Comparison of ENCODE assay signal across 24 mouse cellular contexts in genomic region chr3:130147827-130148226, GRCm38 (mm10). TPM values are rescaled to one million over a fixed set of nuclear protein-coding genes. Genes with fewer than 3 reads are reported as not detected.
DNase-seq lines count a peak whose midpoint lies in the region; ATAC-seq and TF ChIP-seq lines count a peak whose summit lies in the region.
"Had no signal": no experiment of that assay in that cellular context is flagged by ENCODE, and none has a peak within 500 bp of the region (broad histone marks: within the 10 kb centered on the region; RNA-seq: fewer than 3 reads in every experiment).

No protein-coding gene starts in this region.

- ATAC-seq in embryonic facial prominence, embryonic 14.5 days (ENCODE audit: low read depth), result peak; percentile 74
- ATAC-seq in hindbrain, embryonic 16.5 days, result no peak
- no peak for ATAC-seq in hindbrain, embryonic 14.5 days (ENCODE audit: low FRiP score)
- peak; percentile 74 for ATAC-seq in limb, embryonic 13.5 days (ENCODE audit: low FRiP score, low read depth)
- ATAC-seq in megakaryocyte progenitor cell, adult 5-6 weeks (replicated peaks; ENCODE audit: poor library complexity), result no peak
- no peak for ATAC-seq in granulocyte monocyte progenitor cell, adult 5-6 weeks (replicated peaks; ENCODE audit: poor library complexity, severe bottlenecking)
- ATAC-seq: intestine, embryonic 16.5 days had no signal

- no peak overlapping the region for H3K4me3 ChIP-seq in embryonic facial prominence, embryonic 14.5 days (ENCODE audit: low read depth, low read length)
- no peak overlapping the region for H3K4me3 ChIP-seq in embryonic facial prominence, embryonic 10.5 days
- no peak overlapping the region for H3K4me3 ChIP-seq in hindbrain, embryonic 16.5 days (ENCODE audit: low read length)
- no peak overlapping the region for H3K4me3 ChIP-seq in hindbrain, embryonic 14.5 days (replicated peaks; ENCODE audit: low read length)
- H3K4me3 ChIP-seq in C2C12 (ENCODE audit: insufficient read depth, poor library complexity, severe bottlenecking), result no peak overlapping the region
- H3K4me3 ChIP-seq in limb, embryonic 13.5 days, result no peak overlapping the region
- H3K4me3 ChIP-seq: embryonic facial prominence, embryonic 15.5 days; erythroblast, embryonic 14.5 days; forebrain, embryonic 10.5 days; gastrocnemius, adult 2 months; heart, embryonic 13.5 days; hindbrain, embryonic 13.5 days had no signal

- no peak for TF ChIP-seq CTCF in C2C12 (IDR thresholded peaks at IDR 0.05; ENCODE audit: control insufficient read depth, insufficient read depth, insufficient read length)

- H3K79me3 ChIP-seq in C2C12 (ENCODE audit: low read depth), result no peaks in the 10 kb centered on the region

- peak; percentile 76 for DNase-seq in embryonic facial prominence, embryonic 14.5 days (ENCODE audit: low spot score)
- DNase-seq in embryonic facial prominence, embryonic 10.5 days (ENCODE audit: low spot score), result no peak
- DNase-seq in hindbrain, embryonic 14.5 days (ENCODE audit: low spot score), result no peak
- DNase-seq: adrenal gland, adult 2 months; adrenal gland, postnatal 25 days; cerebellum, adult 11 months; cerebellum, adult 8-10 months; cerebellum, postnatal 36 days; gastrocnemius, adult 2 months; gastrocnemius, postnatal 25 days; heart, adult 11 months; heart, postnatal 36 days had no signal

- H3K4me2 ChIP-seq in embryonic facial prominence, embryonic 14.5 days (ENCODE audit: low read depth, low read length), result no peak overlapping the region
- peak overlapping the region; percentile 10; the same call in 1 of the 2 replicates for H3K4me2 ChIP-seq in hindbrain, embryonic 16.5 days (ENCODE audit: low read length)
- H3K4me2 ChIP-seq in hindbrain, embryonic 14.5 days (replicated peaks), result no peak overlapping the region
- H3K4me2 ChIP-seq in limb, embryonic 13.5 days (replicated peaks), result no peak overlapping the region
- H3K4me2 ChIP-seq: embryonic facial prominence, embryonic 15.5 days; heart, embryonic 13.5 days; hindbrain, embryonic 13.5 days had no signal

- H3K27ac ChIP-seq in embryonic facial prominence, embryonic 14.5 days (replicated peaks; ENCODE audit: low read depth, low read length), result no peak overlapping the region
- H3K27ac ChIP-seq in embryonic facial prominence, embryonic 10.5 days (replicated peaks), result no peak overlapping the region
- no peak overlapping the region for H3K27ac ChIP-seq in hindbrain, embryonic 16.5 days (ENCODE audit: low read depth, low read length)
- H3K27ac ChIP-seq in hindbrain, embryonic 14.5 days, result no peak overlapping the region
- no peak overlapping the region for H3K27ac ChIP-seq in limb, embryonic 13.5 days
- H3K27ac ChIP-seq: embryonic facial prominence, embryonic 15.5 days; forebrain, embryonic 10.5 days; gastrocnemius, adult 2 months; heart, embryonic 13.5 days; hindbrain, embryonic 13.5 days had no signal

- no peak overlapping the region for H3ac ChIP-seq in C2C12 (ENCODE audit: control insufficient read depth, insufficient read length, low read depth)

- no peaks in the 10 kb centered on the region for H3K36me3 ChIP-seq in embryonic facial prominence, embryonic 14.5 days (ENCODE audit: control insufficient read depth, insufficient read depth, low read length)
- no peaks in the 10 kb centered on the region for H3K36me3 ChIP-seq in embryonic facial prominence, embryonic 10.5 days (replicated peaks)
- H3K36me3 ChIP-seq in hindbrain, embryonic 16.5 days (ENCODE audit: control insufficient read depth, insufficient read depth, low read length), result no peaks in the 10 kb centered on the region
- H3K36me3 ChIP-seq in hindbrain, embryonic 14.5 days (replicated peaks; ENCODE audit: control insufficient read depth, insufficient read depth), result no peaks in the 10 kb centered on the region
- H3K36me3 ChIP-seq in C2C12 (ENCODE audit: control insufficient read depth, insufficient read depth), result no peaks in the 10 kb centered on the region
- H3K36me3 ChIP-seq in limb, embryonic 13.5 days, result no peaks in the 10 kb centered on the region
- H3K36me3 ChIP-seq: embryonic facial prominence, embryonic 15.5 days; forebrain, embryonic 10.5 days; heart, embryonic 13.5 days; hindbrain, embryonic 13.5 days had no signal

- H3K27me3 ChIP-seq in embryonic facial prominence, embryonic 14.5 days (replicated peaks; ENCODE audit: control insufficient read depth, insufficient read depth, low read length), result no peaks in the 10 kb centered on the region
- no peaks in the 10 kb centered on the region for H3K27me3 ChIP-seq in embryonic facial prominence, embryonic 10.5 days (replicated peaks; ENCODE audit: low read depth, poor library complexity, severe bottlenecking)
- H3K27me3 ChIP-seq in hindbrain, embryonic 16.5 days (replicated peaks; ENCODE audit: control insufficient read depth, insufficient read depth, low read length), result no peaks in the 10 kb centered on the region
- H3K27me3 ChIP-seq in hindbrain, embryonic 14.5 days (ENCODE audit: control insufficient read depth, insufficient read depth, low read length), result no peaks in the 10 kb centered on the region
- no peaks in the 10 kb centered on the region for H3K27me3 ChIP-seq in C2C12 (ENCODE audit: control insufficient read depth, insufficient read depth, insufficient read length)
- no peaks in the 10 kb centered on the region for H3K27me3 ChIP-seq in limb, embryonic 13.5 days
- H3K27me3 ChIP-seq: CH12.LX; embryonic facial prominence, embryonic 15.5 days; heart, embryonic 13.5 days; hindbrain, embryonic 13.5 days had no signal

- no peaks in the 10 kb centered on the region for H3K79me2 ChIP-seq in C2C12 (ENCODE audit: control insufficient read depth, insufficient read depth)

- 63% methylated on average over 8 of the region's 8 CpGs for WGBS in embryonic facial prominence, embryonic 14.5 days
- 81% methylated on average over 8 of the region's 8 CpGs for WGBS in embryonic facial prominence, embryonic 10.5 days
- 54% methylated on average over 8 of the region's 8 CpGs for WGBS in hindbrain, embryonic 16.5 days
- 44% methylated on average over 8 of the region's 8 CpGs for WGBS in hindbrain, embryonic 14.5 days
- WGBS in limb, embryonic 13.5 days, result 57% methylated on average over 8 of the region's 8 CpGs

- 0 out of 2 replicates have a peak, but pooled peaks cover 1% of the 10 kb centered on the region for H3K9me3 ChIP-seq in embryonic facial prominence, embryonic 14.5 days (ENCODE audit: control insufficient read depth, low read length)
- H3K9me3 ChIP-seq in embryonic facial prominence, embryonic 10.5 days, result no peaks in the 10 kb centered on the region
- H3K9me3 ChIP-seq in hindbrain, embryonic 16.5 days (ENCODE audit: control insufficient read depth, low read length), result no peaks in the 10 kb centered on the region
- H3K9me3 ChIP-seq in hindbrain, embryonic 14.5 days (ENCODE audit: control insufficient read depth, low read length), result peaks cover 3% of the 10 kb centered on the region; the same call in 1 of the 2 replicates
- H3K9me3 ChIP-seq in limb, embryonic 13.5 days, result no peaks in the 10 kb centered on the region
- H3K9me3 ChIP-seq: embryonic facial prominence, embryonic 15.5 days; forebrain, embryonic 10.5 days; heart, embryonic 13.5 days; hindbrain, embryonic 13.5 days had no signal

- H3K9ac ChIP-seq in embryonic facial prominence, embryonic 14.5 days (ENCODE audit: low read depth, low read length), result no peak overlapping the region
- no peak overlapping the region for H3K9ac ChIP-seq in hindbrain, embryonic 16.5 days (ENCODE audit: low read depth, low read length)
- H3K9ac ChIP-seq in hindbrain, embryonic 14.5 days, result no peak overlapping the region
- H3K9ac ChIP-seq in limb, embryonic 13.5 days, result no peak overlapping the region
- H3K9ac ChIP-seq: embryonic facial prominence, embryonic 15.5 days; heart, embryonic 13.5 days; hindbrain, embryonic 13.5 days had no signal

- no peaks in the 10 kb centered on the region; the same call in 1 of the 2 replicates for H3K4me1 ChIP-seq in embryonic facial prominence, embryonic 14.5 days (ENCODE audit: control insufficient read depth, insufficient read depth, low read length)
- no peaks in the 10 kb centered on the region for H3K4me1 ChIP-seq in embryonic facial prominence, embryonic 10.5 days
- no peaks in the 10 kb centered on the region for H3K4me1 ChIP-seq in hindbrain, embryonic 16.5 days (ENCODE audit: control insufficient read depth, insufficient read depth, low read depth, low read length)
- no peaks in the 10 kb centered on the region for H3K4me1 ChIP-seq in hindbrain, embryonic 14.5 days (replicated peaks; ENCODE audit: control insufficient read depth, insufficient read depth, low read length)
- H3K4me1 ChIP-seq in limb, embryonic 13.5 days, result peaks cover 12% of the 10 kb centered on the region; the same call in 1 of the 2 replicates
- H3K4me1 ChIP-seq: forebrain, embryonic 10.5 days had no signal

TF ChIP-seq in C2C12, 6 proteins besides CTCF, POLR2A, EP300 and RAD21:
- peak; percentile 69 for TF ChIP-seq MYOD1 (IDR thresholded peaks at IDR 0.05; ENCODE audit: control insufficient read depth, insufficient read length, low read depth)
- no peak for TF ChIP-seq USF1 (IDR thresholded peaks at IDR 0.05; ENCODE audit: low read depth)
TF ChIP-seq in C2C12: peak in this region for 1.

RNA-seq across cellular contexts. Expression of gene Col25a1, which starts 16.5 kb away (rescaled TPM):
- polyA plus RNA-seq in embryonic facial prominence, embryonic 14.5 days (2014; fragmentation: Nextera tagmentation; extraction: Ambion mirVana), result 14.3 and 16.2 TPM in 2 replicates
- polyA plus RNA-seq in embryonic facial prominence, embryonic 10.5 days (2016; fragmentation: Nextera tagmentation; extraction: Ambion mirVana), result 6.9 and 9.1 TPM in 2 replicates
- polyA plus RNA-seq in hindbrain, embryonic 16.5 days (2015; fragmentation: Nextera tagmentation; extraction: Ambion mirVana), result 4.8 and 5.0 TPM in 2 replicates
- polyA plus RNA-seq in hindbrain, embryonic 14.5 days (2014; fragmentation: Nextera tagmentation; extraction: Ambion mirVana), result 6.3 and 8.1 TPM in 2 replicates
- 0.05 TPM for polyA plus RNA-seq in C2C12 (2012; fragmentation: generic; extraction: Trizol)
- polyA plus RNA-seq in limb, embryonic 13.5 days (2015; fragmentation: Nextera tagmentation; extraction: Ambion mirVana), result 21.9 and 25.0 TPM in 2 replicates
- total RNA-seq in megakaryocyte progenitor cell, adult 5-6 weeks (2015), result 0.10 TPM in 1 of 2 replicates, not detected in the other
- total RNA-seq in megakaryocyte progenitor cell, adult 5-6 weeks (2017), result 0.07 TPM in 1 of 2 replicates, not detected in the other
- total RNA-seq in granulocyte monocyte progenitor cell, adult 5-6 weeks (2014; fragmentation: Nextera tagmentation), result not detected in 2 replicates
- not detected in 2 replicates for total RNA-seq in granulocyte monocyte progenitor cell, adult 5-6 weeks (2017)
- total RNA-seq: CH12.LX had no signal

Comparison
In these comparisons a context has a peak if more than half of its experiments do, and no peak if none do; other contexts are left out.
1. ATAC-seq: peak in embryonic facial prominence, embryonic 14.5 days (single experiment) and limb, embryonic 13.5 days (single experiment); none in hindbrain, embryonic 16.5 days (single experiment), hindbrain, embryonic 14.5 days (single experiment), megakaryocyte progenitor cell, adult 5-6 weeks (single experiment) and granulocyte monocyte progenitor cell, adult 5-6 weeks (single experiment).